Mouse (Mus musculus): Measurements from ENCODE around the gene Rer1.

DNA sequence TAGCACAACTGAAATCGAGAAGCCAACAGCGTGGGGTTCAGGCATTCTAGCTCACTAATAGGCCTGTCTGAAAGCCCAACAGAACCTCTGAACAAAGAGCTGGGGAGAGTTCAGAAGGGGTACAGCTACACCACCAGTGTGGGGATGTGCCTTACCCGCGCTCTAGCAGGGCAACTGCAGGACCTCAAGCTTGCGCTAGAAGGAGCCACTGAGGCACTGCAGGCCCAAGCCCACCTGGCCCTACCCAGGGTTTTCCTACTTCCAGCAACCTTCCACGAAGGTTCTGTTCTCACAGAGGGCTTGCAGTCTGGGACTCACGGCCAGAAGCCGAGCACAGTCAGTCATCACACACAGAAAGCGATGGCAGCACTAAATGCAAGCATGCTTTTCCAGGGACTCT, 11.0 kb downstream of the Rer1 start:
- TF ChIP-seq CTCF (IDR thresholded peaks at IDR 0.05; ENCODE audit: low read depth) (no peak), EP300 (IDR thresholded peaks at IDR 0.05; ENCODE audit: low read depth) (no peak)

Measured in heart, postnatal 0 days (tissue).